Mouse (Mus musculus) lung, adult 2 months (tissue): Measurements from ENCODE around the gene 6430571L13Rik.
A peak's percentile ranks its signal among the peaks of the same experiment; 100 is the strongest.

ENCODE experiments used
- CTCF ChIP-seq: fragments of 200-500 bp; IDR thresholded peaks from 2 replicates; pipeline ENCODE4 v1.5.1; 2011; ENCODE audit warnings: mild to moderate bottlenecking, low read length, control low read depth; ENCODE audit not compliant: insufficient read depth
- POLR2A ChIP-seq: fragments of 200-500 bp; IDR thresholded peaks from 2 replicates; pipeline ENCODE4 v1.6.1; 2011; ENCODE audit warnings: low read depth, mild to moderate bottlenecking, control low read depth, low read length, borderline replicate concordance; ENCODE audit errors: extremely low read depth

DNA sequence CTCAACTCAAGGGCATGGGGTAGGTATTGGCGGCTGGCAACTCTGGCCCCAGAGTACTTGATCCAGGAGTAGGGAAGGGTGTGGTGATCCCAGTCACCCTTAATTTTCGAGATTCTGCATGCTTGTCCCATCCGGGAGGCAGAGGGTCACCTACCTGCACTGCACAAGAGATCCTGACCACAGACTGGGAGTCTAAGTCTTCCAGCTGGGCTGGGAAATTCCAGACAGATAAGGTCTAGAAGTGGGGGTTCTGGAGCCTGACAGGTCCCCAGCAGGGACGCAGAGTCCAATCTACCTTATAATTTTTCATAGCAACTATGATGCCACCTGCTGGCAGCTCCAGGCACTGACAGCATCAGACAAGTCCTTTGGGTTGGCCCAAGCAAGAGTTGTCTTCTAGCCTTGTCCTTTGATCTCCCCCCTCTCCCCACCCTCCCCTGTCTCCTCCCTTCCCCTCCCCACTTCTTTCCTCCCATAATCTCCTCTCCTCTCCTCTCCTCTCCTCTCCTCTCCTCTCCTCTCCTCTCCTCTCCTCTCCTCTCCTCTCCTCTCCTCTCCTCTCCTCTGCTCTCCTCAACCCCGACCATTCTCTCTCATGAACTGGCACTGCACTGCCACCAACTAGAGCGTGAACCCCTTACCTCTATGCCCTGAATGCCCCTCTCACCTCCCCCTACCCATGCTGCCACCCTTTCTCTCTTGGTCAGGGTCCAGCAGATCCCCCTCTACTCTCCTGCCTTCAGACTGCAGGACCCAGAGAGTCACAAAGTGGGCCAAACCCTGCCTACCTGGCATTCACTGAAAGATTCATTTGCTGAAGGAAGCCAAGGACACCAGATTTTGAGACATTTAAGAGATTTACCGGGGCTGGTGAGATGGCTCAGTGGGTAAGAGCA is 15.7 kb downstream of the 6430571L13Rik start:
- no peak for TF ChIP-seq POLR2A
- TF ChIP-seq CTCF = peak; percentile 87
